Mouse (Mus musculus) forebrain, embryonic 12.5 days (tissue): ENCODE measurements around the gene Ap4b1. TPM values are rescaled to one million over a fixed set of nuclear protein-coding genes. Genes with fewer than 3 reads are reported as not detected.

Experiments
- ATAC-seq: fragments of 200-750 bp; cut with Nextera tagmentation; 2 replicates; pipeline ENCODE4 v1.8.0; 2017; ENCODE audit warnings: moderate TSS enrichment; ENCODE audit not compliant: low FRiP score
- H3K27ac ChIP-seq: fragments of 300-500 bp; sonication (generic); 2 replicates; pipeline ENCODE4 v1.5.1; 2016; ENCODE audit warnings: mild to moderate bottlenecking
- H3K27me3 ChIP-seq: fragments of 300-500 bp; sonication (generic); 2 replicates; pipeline ENCODE4 v1.6.1; 2016; ENCODE audit warnings: mild to moderate bottlenecking
- H3K36me3 ChIP-seq: fragments of 300-500 bp; sonication (generic); replicated peaks from 2 replicates; pipeline ENCODE4 v1.6.1; 2016; ENCODE audit warnings: mild to moderate bottlenecking
- H3K4me1 ChIP-seq: fragments of 300-500 bp; sonication (generic); 2 replicates; pipeline ENCODE4 v1.6.1; 2016
- H3K4me2 ChIP-seq: fragments of 300-500 bp; sonication (generic); 2 replicates; pipeline ENCODE4 v1.6.1; 2016; ENCODE audit warnings: mild to moderate bottlenecking, moderate library complexity
- H3K4me3 ChIP-seq: fragments of 300-500 bp; sonication (generic); replicated peaks from 2 replicates; pipeline ENCODE4 v1.5.1; 2016; ENCODE audit warnings: mild to moderate bottlenecking
- H3K9ac ChIP-seq: fragments of 300-500 bp; sonication (generic); 2 replicates; pipeline ENCODE4 v1.6.1; 2016; ENCODE audit warnings: mild to moderate bottlenecking
- H3K9me3 ChIP-seq: fragments of 300-500 bp; sonication (generic); 2 replicates; pipeline ENCODE4 v1.6.1; 2016
- WGBS: fragments of 180-500 bp; shearing (Covaris S2); methylation state at CpG from one replicate; pipeline ENCODE4 v1.1.7; 2016; 5-methylcytosine and 5-hydroxymethylcytosine counted together
- polyA plus RNA-seq: library from polyadenylated mRNA; unstranded; fragments of >200 nt; fragmentation: Nextera tagmentation; extraction: Ambion mirVana; gene quantifications from 2 replicates; pipeline ENCODE4 v1.2.1, GENCODE M21; 2016

Gene Ap4b1
- polyA plus RNA-seq, 1 experiment from 2014 or later: 23.9 TPM

GRCm38 (mm10) chr3:103862721-103863220, 53.5 kb downstream of the Ap4b1 start:
- 85% methylated on average over 4 of the region's 4 CpGs for WGBS
- H3K4me3 ChIP-seq: no peak overlapping the region
- H3K36me3 ChIP-seq: no peaks in the 10 kb centered on the region
- no peak for ATAC-seq
- no peaks in the 10 kb centered on the region for H3K9me3 ChIP-seq
- H3K27me3 ChIP-seq: no peaks in the 10 kb centered on the region
- H3K4me1 ChIP-seq: 0 out of 2 replicates have a peak, but pooled peaks cover 4% of the 10 kb centered on the region
- H3K27ac ChIP-seq: no peak overlapping the region
- H3K4me2 ChIP-seq: no peak overlapping the region
- H3K9ac ChIP-seq: no peak overlapping the region

GRCm38 (mm10) chr3:103864200-103864599, 54.9 kb downstream of the Ap4b1 start:
- H3K27me3 ChIP-seq: no peaks in the 10 kb centered on the region
- H3K9ac ChIP-seq: no peak overlapping the region
- no peaks in the 10 kb centered on the region for H3K36me3 ChIP-seq
- H3K27ac ChIP-seq: no peak overlapping the region
- no peaks in the 10 kb centered on the region for H3K9me3 ChIP-seq
- H3K4me3 ChIP-seq: no peak overlapping the region
- 92% methylated on average over 6 of the region's 6 CpGs for WGBS
- H3K4me1 ChIP-seq: 0 out of 2 replicates have a peak, but pooled peaks cover 4% of the 10 kb centered on the region
- H3K4me2 ChIP-seq: no peak overlapping the region
- no peak for ATAC-seq

GRCm38 (mm10) chr3:103867424-103867971, 58.2 kb downstream of the Ap4b1 start:
- WGBS: 87% methylated on average over 5 of the region's 5 CpGs
- Histone ChIP-seq H3K9me3 (no peaks in the 10 kb centered on the region), H3K27ac (no peak overlapping the region), H3K36me3 (no peaks in the 10 kb centered on the region), H3K9ac (no peak overlapping the region), H3K4me3 (no peak overlapping the region), H3K4me2 (no peak overlapping the region), H3K4me1 (no peaks in the 10 kb centered on the region), H3K27me3 (no peaks in the 10 kb centered on the region)
- no peak for ATAC-seq

- Histone ChIP-seq H3K4me3 (no peak overlapping the region), H3K4me2 (no peak overlapping the region), H3K4me1 (no peaks in the 10 kb centered on the region), H3K27me3 (no peaks in the 10 kb centered on the region), H3K27ac (no peak overlapping the region), H3K9ac (no peak overlapping the region), H3K9me3 (no peaks in the 10 kb centered on the region), H3K36me3 (no peaks in the 10 kb centered on the region)
- 82% methylated on average over 4 of the region's 4 CpGs for WGBS
- ATAC-seq: no peak
Measured at GRCm38 (mm10) chr3:103868008-103868407, 58.7 kb downstream of the Ap4b1 start.

Other genes starting within 250 kb of the Ap4b1 start
- gene Syt6, start 234.3 kb upstream of the Ap4b1 start, polyA plus RNA-seq: 4.8 and 5.1 TPM in 2 replicates
- 0.17 TPM in 1 of 2 replicates, not detected in the other for gene Atg4a-ps, start 163.5 kb upstream of the Ap4b1 start, polyA plus RNA-seq
- gene Olfml3, start 71.5 kb upstream of the Ap4b1 start, polyA plus RNA-seq: 5.3 and 7.2 TPM in 2 replicates
- gene Gm10964, start 70.2 kb upstream of the Ap4b1 start, polyA plus RNA-seq: not detected in 2 replicates
- gene Hipk1, start 18.0 kb upstream of the Ap4b1 start, polyA plus RNA-seq: 18.2 and 18.5 TPM in 2 replicates
- 29.7 and 32.4 TPM in 2 replicates for gene Dclre1b, start 76 bp upstream of the Ap4b1 start, polyA plus RNA-seq
- gene Gm43064, start 53 bp downstream of the Ap4b1 start, polyA plus RNA-seq: 0.10 TPM in 1 of 2 replicates, not detected in the other
- 0.28 and 0.42 TPM in 2 replicates for gene Bcl2l15, start 23.1 kb downstream of the Ap4b1 start, polyA plus RNA-seq
- 0.29 and 0.31 TPM in 2 replicates for gene Ptpn22, start 50.3 kb downstream of the Ap4b1 start, polyA plus RNA-seq
- 23.2 and 25.2 TPM in 2 replicates for gene Rsbn1, start 104.6 kb downstream of the Ap4b1 start, polyA plus RNA-seq
- gene Phtf1, start 158.6 kb downstream of the Ap4b1 start, polyA plus RNA-seq: 49.9 and 52.9 TPM in 2 replicates